Mouse (Mus musculus) forebrain, postnatal 0 days (tissue): ENCODE results near the gene Dio3. TPM values are rescaled to one million over a fixed set of nuclear protein-coding genes. Genes with fewer than 3 reads are reported as not detected.

Source experiments
- ATAC-seq: fragments of 200-750 bp; cut with Nextera tagmentation; 2 replicates; pipeline ENCODE4 v1.8.0; 2017; ENCODE audit warnings: mild to moderate bottlenecking, moderate library complexity
- DNase-seq: peaks from one replicate; pipeline ENCODE4 v3.0.0-alpha.2; 2015
- H3K27ac ChIP-seq: fragments of 300-500 bp; sonication (generic); 2 replicates; pipeline ENCODE4 v1.5.1; 2014; ENCODE audit warnings: low read depth, mild to moderate bottlenecking, antibody characterized with exemption, low read length, moderate library complexity, mixed read lengths
- H3K27me3 ChIP-seq: fragments of 300-500 bp; sonication (generic); 2 replicates; pipeline ENCODE4 v1.6.1; 2014; ENCODE audit warnings: mild to moderate bottlenecking, low read length, mixed read lengths; ENCODE audit not compliant: insufficient read depth
- H3K36me3 ChIP-seq: fragments of 300-500 bp; sonication (generic); 2 replicates; pipeline ENCODE4 v1.6.1; 2014; ENCODE audit warnings: mild to moderate bottlenecking, moderate library complexity; ENCODE audit not compliant: insufficient read depth
- H3K4me1 ChIP-seq: fragments of 300-500 bp; sonication (generic); 2 replicates; pipeline ENCODE4 v1.6.1; 2014; ENCODE audit warnings: antibody characterized with exemption; ENCODE audit not compliant: insufficient read depth
- H3K4me2 ChIP-seq: fragments of 300-500 bp; sonication (generic); 2 replicates; pipeline ENCODE4 v1.6.1; 2014; ENCODE audit warnings: low read depth, mild to moderate bottlenecking, moderate library complexity
- H3K4me3 ChIP-seq: fragments of 300-500 bp; sonication (generic); 2 replicates; pipeline ENCODE4 v1.5.1; 2014; ENCODE audit warnings: low read depth, low read length, mixed read lengths
- H3K9ac ChIP-seq: fragments of 300-500 bp; sonication (generic); 2 replicates; pipeline ENCODE4 v1.6.1; 2014; ENCODE audit warnings: mild to moderate bottlenecking
- H3K9me3 ChIP-seq: fragments of 300-500 bp; sonication (generic); 2 replicates; pipeline ENCODE4 v1.6.1; 2016; ENCODE audit warnings: low read length
- CTCF ChIP-seq: sonication (generic); IDR thresholded peaks from 2 replicates; pipeline ENCODE4 v1.5.1; 2016; ENCODE audit warnings: antibody characterized with exemption, control low read depth, low read depth
- WGBS: fragments of 180-500 bp; shearing (Covaris S2); extraction: QIAGEN DNeasy Blood & Tissue Kit; methylation state at CpG from one replicate; pipeline ENCODE4 v1.1.7; 2014; 5-methylcytosine and 5-hydroxymethylcytosine counted together
- polyA plus RNA-seq: library from polyadenylated mRNA; unstranded; fragments of >200 nt; fragmentation: Nextera tagmentation; extraction: Ambion mirVana; gene quantifications from 2 replicates; pipeline ENCODE4 v1.2.1, GENCODE M21; 2015
- total RNA-seq: library from RNA; depleted of rRNA; stranded (reverse); fragments of >200 nt; gene quantifications from 2 replicates; pipeline ENCODE4 v1.2.3, GENCODE M21; 2014

The Dio3 gene
- total and polyA plus RNA-seq, 2 experiments from 2014 or later, result 4.5 to 9.5 TPM

DNA sequence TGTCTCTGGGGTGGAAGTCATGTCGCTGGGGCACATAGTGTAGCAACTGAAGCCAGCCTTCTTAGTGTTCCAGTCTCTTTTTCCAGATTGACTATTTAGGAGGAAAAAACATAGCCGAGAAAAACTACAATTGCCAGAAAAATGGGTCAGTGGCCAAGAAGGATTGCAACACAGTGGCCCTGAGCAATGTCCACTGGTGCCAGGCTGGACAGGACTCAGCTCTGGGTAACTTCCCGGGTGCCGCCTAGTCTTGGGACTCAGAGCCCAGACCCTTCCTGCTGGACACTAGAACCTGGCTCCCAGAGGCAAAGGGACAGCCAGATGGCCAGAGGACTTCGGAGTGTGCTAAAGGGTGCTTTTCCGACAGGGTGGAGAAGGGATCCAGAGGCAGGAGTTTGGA, 34.3 kb upstream of the Dio3 start:
- no peak for TF ChIP-seq CTCF
- H3K4me3 ChIP-seq, result no peak overlapping the region
- no peaks in the 10 kb centered on the region for H3K27me3 ChIP-seq
- H3K9me3 ChIP-seq, result no peaks in the 10 kb centered on the region
- no peak overlapping the region for H3K9ac ChIP-seq
- no peak overlapping the region for H3K4me2 ChIP-seq
- 87% methylated on average over 6 of the region's 6 CpGs for WGBS
- H3K27ac ChIP-seq, result no peak overlapping the region
- no peaks in the 10 kb centered on the region for H3K36me3 ChIP-seq
- DNase-seq, result no peak
- no peaks in the 10 kb centered on the region for H3K4me1 ChIP-seq
- no peak for ATAC-seq

- Histone ChIP-seq H3K9ac (no peak overlapping the region), H3K9me3 (no peaks in the 10 kb centered on the region), H3K4me2 (no peak overlapping the region), H3K4me3 (no peak overlapping the region), H3K27me3 (no peaks in the 10 kb centered on the region), H3K4me1 (no peaks in the 10 kb centered on the region), H3K27ac (no peak overlapping the region), H3K36me3 (no peaks in the 10 kb centered on the region)
- ATAC-seq (no peak), DNase-seq (no peak)
- WGBS, result 92% methylated on average over 4 of the region's 4 CpGs
- TF ChIP-seq CTCF, result 0 out of 2 replicates have a peak, but pooled peaks have one; percentile 10
Observed at GRCm38 (mm10) chr12:110245461-110245860, 33.4 kb upstream of the Dio3 start.

- no peak overlapping the region for H3K4me2 ChIP-seq
- DNase-seq (no peak), ATAC-seq (no peak)
- WGBS, result 31% methylated on average over 10 of the region's 10 CpGs
- no peaks in the 10 kb centered on the region for H3K36me3 ChIP-seq
- H3K27ac ChIP-seq, result no peak overlapping the region
- no peaks in the 10 kb centered on the region for H3K27me3 ChIP-seq
- H3K4me1 ChIP-seq, result no peaks in the 10 kb centered on the region
- H3K4me3 ChIP-seq, result no peak overlapping the region
- no peaks in the 10 kb centered on the region for H3K9me3 ChIP-seq
- H3K9ac ChIP-seq, result no peak overlapping the region
- TF ChIP-seq CTCF, result no peak
Observed at GRCm38 (mm10) chr12:110252163-110252575, 26.7 kb upstream of the Dio3 start.

DNA sequence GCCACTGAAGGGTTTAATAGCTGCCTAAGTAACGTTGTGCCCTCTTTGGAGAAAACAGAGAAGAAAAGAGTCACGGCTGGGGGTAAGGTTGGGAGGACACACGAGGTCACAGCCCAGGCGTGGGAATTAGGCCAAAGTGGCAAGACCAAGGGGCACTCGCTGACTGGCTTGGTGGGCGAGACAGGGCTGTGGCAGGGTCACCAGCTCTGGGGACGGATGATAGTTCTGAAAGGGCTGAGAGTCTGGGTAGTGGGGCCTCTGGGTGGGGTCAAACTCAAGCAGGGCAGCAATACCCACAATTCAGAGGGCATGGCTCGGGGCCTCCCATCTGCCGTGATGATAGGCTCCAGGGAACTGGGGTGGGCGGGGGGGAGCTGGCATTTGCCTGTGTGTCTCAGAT, 23.1 kb upstream of the Dio3 start:
- WGBS, result 50% methylated on average over 10 of the region's 10 CpGs
- H3K4me1 ChIP-seq, result no peaks in the 10 kb centered on the region

DNA sequence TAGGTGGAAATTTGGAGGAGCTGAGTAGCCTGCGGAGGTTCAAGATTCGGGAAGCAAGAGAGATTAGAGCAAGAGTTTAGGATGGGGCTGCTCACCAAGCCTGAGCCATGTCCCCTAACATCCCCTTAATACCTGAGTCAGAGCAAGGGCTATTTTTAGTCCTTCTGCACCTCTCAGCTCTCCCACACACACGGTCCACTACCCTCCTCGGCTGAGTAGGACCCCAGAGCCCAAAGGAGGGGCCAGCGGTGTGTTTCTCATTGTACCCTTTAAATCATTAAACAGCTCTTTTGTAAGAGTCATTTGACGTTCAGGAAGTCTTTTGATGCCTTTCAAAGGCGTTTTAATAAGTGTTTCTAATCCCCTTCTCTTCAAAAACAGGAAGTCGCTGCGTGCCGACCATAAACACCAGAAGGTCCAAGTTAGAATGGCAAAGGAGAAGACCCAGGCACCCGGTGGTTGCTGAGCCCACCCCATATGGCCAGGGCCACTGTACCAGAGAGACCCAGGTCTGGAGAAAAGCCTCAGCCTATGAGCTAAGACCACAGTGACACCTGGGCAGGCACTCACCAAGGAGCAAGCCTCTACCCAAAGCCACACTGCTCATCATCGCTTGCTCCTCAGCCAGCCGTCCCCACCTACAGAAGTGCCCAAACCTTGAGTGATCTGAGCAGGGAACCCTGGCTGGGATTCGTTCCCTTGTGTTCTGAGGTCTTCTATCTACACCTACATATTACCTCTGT, 22.2 kb upstream of the Dio3 start:
- Histone ChIP-seq H3K9me3 (no peaks in the 10 kb centered on the region), H3K27ac (no peak overlapping the region), H3K27me3 (no peaks in the 10 kb centered on the region), H3K4me1 (no peaks in the 10 kb centered on the region), H3K4me2 (no peak overlapping the region), H3K4me3 (no peak overlapping the region), H3K36me3 (no peaks in the 10 kb centered on the region), H3K9ac (no peak overlapping the region)
- no peak for TF ChIP-seq CTCF
- DNase-seq, result no peak
- no peak for ATAC-seq
- 42% methylated on average over 14 of the region's 14 CpGs for WGBS

More for the DNA sequence above, 23.1 kb upstream of the Dio3 start:
- no peak for TF ChIP-seq CTCF
- H3K27ac ChIP-seq, result no peak overlapping the region
- H3K9ac ChIP-seq, result no peak overlapping the region
- no peaks in the 10 kb centered on the region for H3K9me3 ChIP-seq
- H3K36me3 ChIP-seq, result no peaks in the 10 kb centered on the region
- H3K27me3 ChIP-seq, result no peaks in the 10 kb centered on the region
- H3K4me2 ChIP-seq, result no peak overlapping the region
- ATAC-seq (no peak), DNase-seq (no peak)
- H3K4me3 ChIP-seq, result no peak overlapping the region

DNA sequence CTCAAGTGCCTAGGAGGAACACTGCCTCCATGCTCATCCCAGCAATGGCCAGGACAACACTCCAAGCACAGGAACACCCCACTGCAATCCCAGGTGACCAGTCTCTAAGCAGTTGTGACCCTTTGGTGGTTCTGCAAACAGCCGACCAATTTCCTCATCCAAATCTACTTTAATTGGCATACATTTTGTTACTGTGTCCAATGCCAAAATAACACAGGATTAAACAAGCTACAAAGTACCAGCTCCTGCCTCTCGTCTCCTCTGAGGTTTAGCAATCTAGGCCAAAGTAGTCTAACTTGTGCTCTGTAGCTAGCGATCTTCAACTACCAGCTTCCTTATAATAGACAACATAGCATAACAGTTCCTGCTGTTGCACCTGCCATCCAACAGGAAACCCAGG, 10.6 kb upstream of the Dio3 start:
- WGBS, result 68% methylated on average over 3 of the region's 3 CpGs
- H3K36me3 ChIP-seq, result no peaks in the 10 kb centered on the region
- no peaks in the 10 kb centered on the region for H3K9me3 ChIP-seq
- H3K4me3 ChIP-seq, result no peak overlapping the region
- 0 out of 2 replicates have a peak, but pooled peaks cover 8% of the 10 kb centered on the region for H3K27me3 ChIP-seq
- DNase-seq, result no peak
- H3K9ac ChIP-seq, result no peak overlapping the region
- no peak for ATAC-seq
- no peaks in the 10 kb centered on the region for H3K4me1 ChIP-seq
- H3K27ac ChIP-seq, result no peak overlapping the region
- no peak overlapping the region for H3K4me2 ChIP-seq
- no peak for TF ChIP-seq CTCF

- Histone ChIP-seq H3K27ac (no peak overlapping the region), H3K27me3 (0 out of 2 replicates have a peak, but pooled peaks cover 12% of the 10 kb centered on the region), H3K4me3 (no peak overlapping the region), H3K9ac (no peak overlapping the region), H3K4me2 (no peak overlapping the region), H3K36me3 (no peaks in the 10 kb centered on the region), H3K9me3 (no peaks in the 10 kb centered on the region), H3K4me1 (no peaks in the 10 kb centered on the region)
- DNase-seq (no peak), ATAC-seq (no peak)
- TF ChIP-seq CTCF, result no peak
- WGBS, result 66% methylated on average over 4 of the region's 4 CpGs
Observed at GRCm38 (mm10) chr12:110269686-110270085, 9.2 kb upstream of the Dio3 start.
